Mouse (Mus musculus) myocyte (in vitro differentiated cells): Measurements from ENCODE around the gene Mrpl52.

Source experiments
- E2F4 ChIP-seq: IDR thresholded peaks from one replicate; pipeline ENCODE4 v1.6.1; 2011; ENCODE audit warnings: mild to moderate bottlenecking, control low read depth, moderate library complexity; ENCODE audit not compliant: insufficient read depth
- MAX ChIP-seq: IDR thresholded peaks from one replicate; pipeline ENCODE4 v1.6.1; 2011; ENCODE audit warnings: low read depth, mild to moderate bottlenecking, control low read depth
- POLR2A ChIP-seq: IDR thresholded peaks from one replicate; pipeline ENCODE4 v1.6.1; 2011; ENCODE audit warnings: low read depth, mild to moderate bottlenecking, control low read depth, moderate library complexity; ENCODE audit not compliant: insufficient read length

DNA sequence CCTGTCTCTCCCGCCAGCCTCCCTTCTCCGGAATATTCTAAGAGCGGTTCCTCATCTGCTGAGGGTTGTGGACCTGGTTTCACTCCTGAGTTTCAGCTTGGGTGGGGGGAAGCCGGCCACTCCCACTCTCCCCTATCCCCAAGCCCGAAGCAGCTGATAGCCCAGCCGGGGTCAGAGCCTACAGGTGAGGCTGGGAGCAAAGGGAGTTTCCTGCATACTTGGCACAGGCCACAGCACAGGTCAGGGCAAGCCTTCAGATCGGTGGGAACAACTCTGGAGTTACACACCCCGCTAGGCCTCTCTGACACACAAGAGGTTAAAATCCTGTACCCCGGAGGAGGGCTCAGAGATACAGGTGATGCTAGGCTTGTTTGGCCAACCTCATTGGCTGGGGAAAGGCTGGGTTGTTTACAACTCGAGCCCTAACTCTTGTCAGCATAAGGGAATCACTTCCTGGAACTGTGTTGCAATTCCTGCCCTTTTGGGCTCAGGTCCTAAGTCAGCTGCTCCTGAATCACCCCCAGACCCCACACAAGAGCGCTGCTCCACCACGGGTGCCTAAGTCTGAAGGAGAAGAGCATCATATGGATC lies 7.3 kb downstream of the Mrpl52 start:
- TF ChIP-seq POLR2A (no peak), MAX (no peak), E2F4 (no peak)
